Mouse (Mus musculus): Measurements from ENCODE around the gene Cul4b. TPM values are rescaled to one million over a fixed set of nuclear protein-coding genes. Genes with fewer than 3 reads are reported as not detected.

The Cul4b gene
- total and polyA plus RNA-seq, 3 experiments = 3.2 to 39.0 (median 34.9) TPM

Other genes with a start within 250 kb of the Cul4b start
- gene Lamp2, start 119.7 kb downstream of the Cul4b start, total RNA-seq (2021) = 100 to 1,000 TPM; 264 to 266 TPM
- gene Lamp2, start 119.7 kb downstream of the Cul4b start, polyA plus RNA-seq (2012; rRNA removed) = 22.5 and 32.0 TPM in 2 replicates
- 10 to 100 TPM; 74.4 to 74.8 TPM for gene Mcts1, start 24.4 kb upstream of the Cul4b start, total RNA-seq (2021)
- 2.5 and 3.1 TPM in 2 replicates for gene Mcts1, start 24.4 kb upstream of the Cul4b start, polyA plus RNA-seq (2012; rRNA removed)
- 10 to 100 TPM; 26.6 to 27.3 TPM for gene C1galt1c1, start 58.9 kb upstream of the Cul4b start, total RNA-seq (2021)
- 0.90 and 0.98 TPM in 2 replicates for gene C1galt1c1, start 58.9 kb upstream of the Cul4b start, polyA plus RNA-seq (2012; rRNA removed)
- under 1 TPM in 1 of 2 experiments, not detected in 1; 0.31 TPM for gene 6030498E09Rik, start 196.5 kb upstream of the Cul4b start, total RNA-seq (2021)
- gene 6030498E09Rik, start 196.5 kb upstream of the Cul4b start, polyA plus RNA-seq (2012; rRNA removed) = not detected in 2 replicates